Mouse (Mus musculus): ENCODE data around the gene Rpl37a. TPM values are rescaled to one million over a fixed set of nuclear protein-coding genes. Genes with fewer than 3 reads are reported as not detected.

The Rpl37a gene
- polyA plus RNA-seq, 1 experiment: 870 TPM

- no peak overlapping the region for H3K27ac ChIP-seq (ENCODE audit: control insufficient read depth, insufficient read depth, low read length)
- WGBS: 96% methylated on average over 7 of the region's 7 CpGs
- no peaks in the 10 kb centered on the region for H3K27me3 ChIP-seq (ENCODE audit: control insufficient read depth, insufficient read depth, low read length)
- DNase-seq: no peak
- H3K4me3 ChIP-seq (ENCODE audit: control insufficient read depth, insufficient read depth, low read length): no peak overlapping the region
- peaks cover 2% of the 10 kb centered on the region; the same call in 1 of the 2 replicates for H3K4me1 ChIP-seq (replicated peaks; ENCODE audit: control insufficient read depth, insufficient read depth, low read length)
- peaks cover 24% of the 10 kb centered on the region for H3K36me3 ChIP-seq (ENCODE audit: control insufficient read depth, insufficient read depth, low read length)
- TF ChIP-seq POLR2A (IDR thresholded peaks at IDR 0.05; ENCODE audit: control insufficient read depth, extremely low read depth, insufficient read depth, low read length, poor library complexity): no peak
- no peak for TF ChIP-seq CTCF (IDR thresholded peaks at IDR 0.05; ENCODE audit: borderline replicate concordance, control insufficient read depth, extremely low read depth, insufficient read depth, low read length, poor library complexity)
Observed at GRCm38 (mm10) chr1:72717540-72717939, 6.5 kb downstream of the Rpl37a start.

GRCm38 (mm10) chr1:72718846-72719245 lies 7.8 kb downstream of the Rpl37a start:
- Histone ChIP-seq H3K4me3 (ENCODE audit: control insufficient read depth, insufficient read depth, low read length) (no peak overlapping the region), H3K36me3 (ENCODE audit: control insufficient read depth, insufficient read depth, low read length) (peaks cover 14% of the 10 kb centered on the region), H3K4me1 (replicated peaks; ENCODE audit: control insufficient read depth, insufficient read depth, low read length) (no peaks in the 10 kb centered on the region), H3K27ac (ENCODE audit: control insufficient read depth, insufficient read depth, low read length) (no peak overlapping the region), H3K27me3 (ENCODE audit: control insufficient read depth, insufficient read depth, low read length) (no peaks in the 10 kb centered on the region)
- TF ChIP-seq POLR2A (IDR thresholded peaks at IDR 0.05; ENCODE audit: control insufficient read depth, extremely low read depth, insufficient read depth, low read length, poor library complexity) (no peak), CTCF (IDR thresholded peaks at IDR 0.05; ENCODE audit: borderline replicate concordance, control insufficient read depth, extremely low read depth, insufficient read depth, low read length, poor library complexity) (no peak)
- 53% methylated on average over 5 of the region's 5 CpGs for WGBS
- peak; percentile 37 for DNase-seq

- WGBS: 96% methylated on average over 6 of the region's 6 CpGs
- no peak for DNase-seq
- Histone ChIP-seq H3K4me1 (replicated peaks; ENCODE audit: control insufficient read depth, insufficient read depth, low read length) (no peaks in the 10 kb centered on the region), H3K27me3 (ENCODE audit: control insufficient read depth, insufficient read depth, low read length) (no peaks in the 10 kb centered on the region), H3K36me3 (ENCODE audit: control insufficient read depth, insufficient read depth, low read length) (peaks cover 2% of the 10 kb centered on the region; the same call in 1 of the 2 replicates), H3K4me3 (ENCODE audit: control insufficient read depth, insufficient read depth, low read length) (no peak overlapping the region), H3K27ac (ENCODE audit: control insufficient read depth, insufficient read depth, low read length) (no peak overlapping the region)
- TF ChIP-seq POLR2A (IDR thresholded peaks at IDR 0.05; ENCODE audit: control insufficient read depth, extremely low read depth, insufficient read depth, low read length, poor library complexity) (no peak), CTCF (IDR thresholded peaks at IDR 0.05; ENCODE audit: borderline replicate concordance, control insufficient read depth, extremely low read depth, insufficient read depth, low read length, poor library complexity) (no peak)
Observed at GRCm38 (mm10) chr1:72720115-72720725, 9.1 kb downstream of the Rpl37a start.

DNA sequence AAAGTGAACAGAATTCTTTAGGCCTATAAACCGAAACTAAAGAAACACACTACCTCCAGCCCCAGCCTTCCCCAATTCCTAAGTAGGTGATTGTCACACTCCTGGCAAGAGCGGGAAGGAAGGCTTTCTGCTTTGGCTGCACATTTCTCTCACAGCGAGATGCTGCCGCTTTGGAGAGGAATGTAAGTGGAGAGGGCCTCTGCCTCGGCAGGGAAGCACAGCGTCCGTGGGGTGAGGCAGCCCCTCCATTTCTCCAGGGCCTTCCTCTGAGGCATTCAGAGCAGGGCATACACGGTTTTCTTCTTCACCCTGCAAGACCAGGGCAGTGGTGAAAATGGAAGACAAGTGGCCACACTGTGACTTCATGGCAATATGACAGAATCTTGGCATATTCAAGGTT lies 11.6 kb downstream of the Rpl37a start:
- no peak for DNase-seq
- no peak overlapping the region for H3K27ac ChIP-seq (ENCODE audit: control insufficient read depth, insufficient read depth, low read length)
- WGBS: 91% methylated on average over 8 of the region's 8 CpGs
- TF ChIP-seq CTCF (IDR thresholded peaks at IDR 0.05; ENCODE audit: borderline replicate concordance, control insufficient read depth, extremely low read depth, insufficient read depth, low read length, poor library complexity) (no peak), POLR2A (IDR thresholded peaks at IDR 0.05; ENCODE audit: control insufficient read depth, extremely low read depth, insufficient read depth, low read length, poor library complexity) (no peak)
- H3K27me3 ChIP-seq (ENCODE audit: control insufficient read depth, insufficient read depth, low read length): no peaks in the 10 kb centered on the region
- H3K36me3 ChIP-seq (ENCODE audit: control insufficient read depth, insufficient read depth, low read length): no peaks in the 10 kb centered on the region
- H3K4me1 ChIP-seq (replicated peaks; ENCODE audit: control insufficient read depth, insufficient read depth, low read length): no peaks in the 10 kb centered on the region
- no peak overlapping the region for H3K4me3 ChIP-seq (ENCODE audit: control insufficient read depth, insufficient read depth, low read length)

- 75% methylated on average over 2 of the region's 2 CpGs for WGBS
- TF ChIP-seq CTCF (IDR thresholded peaks at IDR 0.05; ENCODE audit: borderline replicate concordance, control insufficient read depth, extremely low read depth, insufficient read depth, low read length, poor library complexity) (no peak), POLR2A (IDR thresholded peaks at IDR 0.05; ENCODE audit: control insufficient read depth, extremely low read depth, insufficient read depth, low read length, poor library complexity) (no peak)
- H3K36me3 ChIP-seq (ENCODE audit: control insufficient read depth, insufficient read depth, low read length): no peaks in the 10 kb centered on the region
- no peak overlapping the region for H3K27ac ChIP-seq (ENCODE audit: control insufficient read depth, insufficient read depth, low read length)
- no peaks in the 10 kb centered on the region for H3K4me1 ChIP-seq (replicated peaks; ENCODE audit: control insufficient read depth, insufficient read depth, low read length)
- no peaks in the 10 kb centered on the region for H3K27me3 ChIP-seq (ENCODE audit: control insufficient read depth, insufficient read depth, low read length)
- no peak for DNase-seq
- no peak overlapping the region for H3K4me3 ChIP-seq (ENCODE audit: control insufficient read depth, insufficient read depth, low read length)
Observed at GRCm38 (mm10) chr1:72724354-72724753, 13.3 kb downstream of the Rpl37a start.

GRCm38 (mm10) chr1:72725941-72726340 lies 14.9 kb downstream of the Rpl37a start:
- Histone ChIP-seq H3K27ac (ENCODE audit: control insufficient read depth, insufficient read depth, low read length) (no peak overlapping the region), H3K27me3 (ENCODE audit: control insufficient read depth, insufficient read depth, low read length) (no peaks in the 10 kb centered on the region), H3K36me3 (ENCODE audit: control insufficient read depth, insufficient read depth, low read length) (no peaks in the 10 kb centered on the region), H3K4me3 (ENCODE audit: control insufficient read depth, insufficient read depth, low read length) (no peak overlapping the region), H3K4me1 (replicated peaks; ENCODE audit: control insufficient read depth, insufficient read depth, low read length) (no peaks in the 10 kb centered on the region)
- DNase-seq: no peak
- no peak for TF ChIP-seq CTCF (IDR thresholded peaks at IDR 0.05; ENCODE audit: borderline replicate concordance, control insufficient read depth, extremely low read depth, insufficient read depth, low read length, poor library complexity)
- TF ChIP-seq POLR2A (IDR thresholded peaks at IDR 0.05; ENCODE audit: control insufficient read depth, extremely low read depth, insufficient read depth, low read length, poor library complexity): no peak
- 98% methylated on average over 13 of the region's 13 CpGs for WGBS

- no peak overlapping the region for H3K4me3 ChIP-seq (ENCODE audit: control insufficient read depth, insufficient read depth, low read length)
- no peaks in the 10 kb centered on the region for H3K27me3 ChIP-seq (ENCODE audit: control insufficient read depth, insufficient read depth, low read length)
- H3K4me1 ChIP-seq (replicated peaks; ENCODE audit: control insufficient read depth, insufficient read depth, low read length): no peaks in the 10 kb centered on the region
- H3K27ac ChIP-seq (ENCODE audit: control insufficient read depth, insufficient read depth, low read length): no peak overlapping the region
- no peak for DNase-seq
- TF ChIP-seq POLR2A (IDR thresholded peaks at IDR 0.05; ENCODE audit: control insufficient read depth, extremely low read depth, insufficient read depth, low read length, poor library complexity) (no peak), CTCF (IDR thresholded peaks at IDR 0.05; ENCODE audit: borderline replicate concordance, control insufficient read depth, extremely low read depth, insufficient read depth, low read length, poor library complexity) (no peak)
- H3K36me3 ChIP-seq (ENCODE audit: control insufficient read depth, insufficient read depth, low read length): no peaks in the 10 kb centered on the region
- WGBS: 84% methylated on average over 4 of the region's 4 CpGs
Observed at GRCm38 (mm10) chr1:72728781-72729180, 17.7 kb downstream of the Rpl37a start.

Data from thymus, adult 2 months (tissue).